17 mouse cellular contexts compared by ENCODE assay signal in genomic region chr10:68164137-68164536, GRCm38 (mm10).
"Had no signal": no experiment of that assay in that cellular context is flagged by ENCODE, and none has a peak within 500 bp of the region (broad histone marks: within the 10 kb centered on the region; RNA-seq: fewer than 3 reads in every experiment).

No protein-coding gene starts in this region.

- H3K4me3 ChIP-seq: liver, embryonic 13.5 days; lung, embryonic 15.5 days; megakaryocyte, embryonic 14.5 days; midbrain, embryonic 13.5 days; myocyte; neural tube, embryonic 13.5 days; stomach, embryonic 15.5 days had no signal

- H3K27ac ChIP-seq: kidney, postnatal 0 days; liver, embryonic 13.5 days; lung, embryonic 15.5 days; macrophage; midbrain, embryonic 13.5 days; neural tube, embryonic 13.5 days; stomach, embryonic 15.5 days had no signal

- H3K9me3 ChIP-seq: liver, embryonic 13.5 days; lung, embryonic 15.5 days; megakaryocyte, embryonic 14.5 days; midbrain, embryonic 13.5 days; neural tube, embryonic 13.5 days; stomach, embryonic 15.5 days had no signal

- H3K4me2 ChIP-seq: liver, embryonic 13.5 days; lung, embryonic 15.5 days; midbrain, embryonic 13.5 days; neural tube, embryonic 13.5 days; stomach, embryonic 15.5 days had no signal

- H3K36me3 ChIP-seq: liver, embryonic 13.5 days; lung, embryonic 15.5 days; midbrain, embryonic 13.5 days; neural tube, embryonic 13.5 days; stomach, embryonic 15.5 days had no signal

- ATAC-seq: intestine, postnatal 0 days; midbrain, embryonic 13.5 days; midbrain, embryonic 16.5 days had no signal

- DNase-seq: kidney, adult 2 months; kidney, postnatal 25 days; liver, embryonic 13.5 days; retina, postnatal 1 day; right cerebral cortex, postnatal 25 days; spleen, adult 18-20 months; thymus, postnatal 25 days had no signal

- H3K9ac ChIP-seq: liver, embryonic 13.5 days; lung, embryonic 15.5 days; midbrain, embryonic 13.5 days; neural tube, embryonic 13.5 days; stomach, embryonic 15.5 days had no signal

- H3K27me3 ChIP-seq: liver, embryonic 13.5 days; lung, embryonic 15.5 days; megakaryocyte, embryonic 14.5 days; midbrain, embryonic 13.5 days; neural tube, embryonic 13.5 days; stomach, embryonic 15.5 days had no signal
